Mouse (Mus musculus): Measurements from ENCODE around the gene Ccdc151.
A peak's percentile ranks its signal among the peaks of the same experiment; 100 is the strongest.

Ccdc151 gene

DNA sequence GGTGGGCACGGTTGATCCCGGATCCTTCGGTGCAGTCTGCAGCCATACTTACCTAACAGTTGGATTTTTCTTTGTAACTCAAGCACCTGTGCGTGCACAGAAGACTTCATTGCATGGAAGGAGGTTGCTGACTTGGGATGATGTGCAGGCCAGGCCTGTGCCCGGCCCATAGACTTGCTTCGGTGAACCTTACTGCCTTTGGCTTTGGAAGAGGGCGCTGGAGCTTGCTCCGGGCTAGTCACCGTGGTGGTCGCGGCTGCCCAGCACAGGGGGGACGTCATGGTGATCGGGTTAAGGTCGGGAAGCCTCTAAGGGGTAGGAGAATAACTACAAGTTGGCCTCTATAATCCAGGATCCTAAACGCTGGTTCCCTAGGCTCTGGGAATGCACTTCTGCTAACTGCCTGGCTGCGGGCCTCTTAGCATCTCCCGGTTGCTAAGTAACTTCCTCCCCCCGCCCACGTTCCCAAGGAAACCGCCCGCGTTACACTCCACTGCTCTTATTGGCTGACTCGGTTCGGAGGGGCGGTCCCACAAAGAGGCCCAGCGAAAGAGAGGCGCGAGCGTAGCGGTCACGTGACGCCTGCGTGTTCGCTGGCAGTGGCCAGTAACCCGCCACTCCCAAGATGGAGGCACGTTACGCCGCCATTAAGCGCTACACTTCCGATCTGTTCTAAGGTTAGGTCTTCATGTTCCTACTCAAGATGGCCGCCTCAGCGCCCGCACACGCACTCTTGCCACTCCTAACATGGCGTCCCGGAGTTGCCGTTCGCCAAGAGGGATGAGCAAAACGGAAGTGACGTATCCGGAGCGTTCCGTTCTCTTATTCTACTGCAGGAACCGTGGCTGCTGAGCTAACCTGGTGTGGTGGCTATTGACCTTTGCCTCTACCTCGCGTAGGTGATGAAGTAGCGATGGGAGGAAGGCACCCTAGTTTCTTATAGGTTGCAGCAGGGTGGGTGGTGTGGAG lies at the start of gene Ccdc151, which contains the start of gene Prkcsh:
Ccdc151 (minus strand) TSS at position 441 of the 969 bp plus-strand sequence.
Prkcsh (plus strand) TSS at position 613 of the 969 bp plus-strand sequence.
- peak; percentile 97 to 99 for DNase-seq

GRCm38 (mm10) chr9:22051958-22052254 lies 49.5 kb upstream of the Ccdc151 start, which contains the start of gene Elavl3:
Gene Elavl3, minus strand, starts transcription at chr9:22052023.
- DNase-seq: peak; percentile 94 to 96

DNA sequence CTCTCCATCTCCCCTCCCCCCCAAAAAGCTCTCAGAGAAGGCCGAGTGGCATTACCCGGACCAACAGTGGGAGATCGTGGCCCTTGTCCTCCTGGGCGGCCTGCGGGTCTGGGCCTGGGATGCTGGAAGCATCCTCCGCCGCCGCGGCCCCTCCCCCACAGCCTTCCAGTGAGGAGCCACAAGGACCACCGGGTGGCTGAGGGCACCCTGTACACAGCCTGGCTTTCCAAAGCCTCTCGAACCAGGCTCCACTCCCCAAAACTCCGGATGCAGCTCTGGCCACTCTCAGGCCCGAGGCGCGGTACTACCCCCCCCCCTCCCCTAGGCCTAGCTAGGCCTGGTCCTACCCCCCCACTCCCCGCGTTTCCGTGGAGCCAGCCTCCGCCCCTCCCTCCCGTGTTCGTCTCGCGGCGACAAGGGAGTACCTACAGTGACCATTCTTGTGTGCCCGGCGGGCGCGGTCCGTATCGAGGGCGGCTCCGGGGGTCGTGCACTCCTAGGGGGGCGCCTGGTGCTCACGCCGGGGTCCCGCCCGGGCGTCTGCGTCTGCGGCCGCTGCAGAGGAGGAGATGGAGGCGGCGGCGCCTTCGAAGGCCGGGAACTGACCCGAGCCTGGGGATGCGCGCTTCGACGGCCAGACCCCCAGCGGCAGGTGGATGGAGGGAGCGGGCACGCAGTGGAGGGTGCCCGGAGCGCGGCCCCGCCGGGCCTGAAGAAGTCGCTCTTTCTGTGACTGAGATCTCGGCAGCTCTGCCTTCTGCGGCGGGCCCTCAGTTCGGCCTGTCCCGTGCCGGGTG lies 48.9 kb upstream of the Ccdc151 start:
- peak; percentile 71 to 79 for DNase-seq

DNA sequence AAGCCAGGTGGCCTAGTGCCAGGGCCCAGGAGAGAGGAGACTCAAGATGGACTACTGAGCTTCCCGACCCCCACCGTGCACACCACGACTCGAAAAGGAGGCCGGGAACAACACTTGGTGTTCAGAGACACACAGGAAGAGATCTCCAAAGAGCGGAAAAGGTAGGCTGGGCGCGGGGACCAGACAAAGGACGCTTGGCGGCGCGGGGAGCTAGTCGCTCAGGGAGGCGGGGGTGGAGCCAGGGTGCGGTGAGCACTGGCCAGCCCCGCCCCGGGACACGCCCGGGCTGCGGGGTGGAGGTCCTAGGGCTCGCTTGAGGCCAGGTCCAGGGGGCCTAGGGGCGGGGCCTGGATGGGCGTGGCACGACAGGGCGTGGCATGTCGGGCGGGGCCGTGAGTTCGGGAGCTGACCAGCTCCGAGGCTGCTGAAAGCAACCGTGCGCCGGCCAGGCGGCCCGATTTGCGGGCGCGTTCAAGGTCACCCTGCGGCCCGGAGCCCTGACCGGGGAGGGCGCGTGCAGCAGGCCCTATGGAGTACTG lies 48.0 kb upstream of the Ccdc151 start:
- peak; percentile 87 to 92 for DNase-seq

DNA sequence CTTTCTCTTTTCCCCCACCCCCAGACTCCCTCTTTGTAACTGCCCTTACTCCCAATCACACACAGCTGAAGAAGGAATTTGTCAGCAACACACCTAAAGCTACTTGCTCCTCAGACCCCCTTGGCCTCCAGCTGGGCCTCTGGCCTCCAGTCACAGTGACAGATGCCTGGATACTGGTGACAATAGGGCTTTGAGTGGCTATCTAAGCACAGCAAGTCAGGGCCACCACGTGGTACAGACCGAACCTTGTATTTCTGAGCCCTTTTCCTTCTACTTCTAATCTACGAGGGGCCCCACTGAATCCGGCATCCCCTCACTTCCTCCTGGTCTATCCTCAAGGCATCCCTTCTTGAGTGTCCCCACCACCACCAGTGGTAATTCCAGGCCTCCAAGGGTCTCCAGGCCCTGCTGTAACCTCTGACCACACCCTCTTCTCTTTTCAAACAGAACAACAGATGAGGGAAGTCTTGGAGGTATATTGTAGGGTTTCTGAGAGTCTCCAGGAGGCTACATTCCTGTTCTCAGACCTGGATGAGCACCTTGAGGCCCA lies 47.4 kb upstream of the Ccdc151 start:
- DNase-seq: peak; percentile 52 to 62

GRCm38 (mm10) chr9:22049315-22049714 lies 46.9 kb upstream of the Ccdc151 start:
- peak; percentile 53 to 56 for DNase-seq

- peak; percentile 53 to 65 for DNase-seq
Measured at GRCm38 (mm10) chr9:22047329-22047728, 44.9 kb upstream of the Ccdc151 start.

GRCm38 (mm10) chr9:22041832-22042231 lies 39.4 kb upstream of the Ccdc151 start:
- DNase-seq: no peak

DNA sequence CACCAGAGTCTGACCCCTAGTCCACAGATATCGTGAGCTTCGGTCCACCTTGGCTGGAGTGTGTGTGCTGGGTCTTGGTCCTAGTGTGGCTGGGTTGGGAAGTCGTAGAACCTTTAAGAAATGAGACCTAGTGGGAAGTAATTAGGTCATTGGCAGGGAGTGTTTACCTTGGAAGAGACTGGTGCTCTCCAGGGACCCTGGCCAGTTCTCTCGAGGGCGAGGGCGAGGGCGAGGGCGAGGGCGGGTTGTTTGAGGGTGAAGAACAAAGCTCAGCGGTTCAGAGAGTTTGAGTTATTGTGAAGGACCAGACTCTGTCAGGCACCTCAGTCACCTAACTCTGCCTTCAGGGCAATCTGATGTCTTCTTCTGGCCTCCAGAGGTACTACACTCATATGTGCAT lies 35.4 kb upstream of the Ccdc151 start:
- peak in 1 of 2 experiments; percentile 50 for DNase-seq

- peak; percentile 51 to 65 for DNase-seq
Measured at GRCm38 (mm10) chr9:22035300-22036044, 33.0 kb upstream of the Ccdc151 start.

DNA sequence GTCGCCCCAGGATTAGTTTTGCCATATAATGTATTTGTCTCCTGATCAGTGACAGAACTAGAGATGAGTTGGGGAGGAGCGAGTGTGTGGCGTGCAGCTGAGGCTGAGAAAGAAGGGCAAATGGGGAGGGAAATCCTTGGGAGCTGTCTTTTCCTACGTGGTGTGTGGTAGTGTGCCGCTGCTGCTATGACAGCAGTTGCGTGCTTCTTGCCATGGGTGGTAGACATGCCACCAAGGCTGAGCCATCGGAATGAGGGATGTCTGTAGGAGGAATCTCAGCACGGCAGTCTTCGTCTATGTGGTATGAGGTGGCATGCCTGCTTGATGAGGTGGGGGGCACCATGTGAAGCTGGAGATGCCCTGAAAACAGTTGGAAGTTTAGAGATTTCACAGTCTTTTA lies 28.0 kb upstream of the Ccdc151 start:
- DNase-seq: no peak

DNA sequence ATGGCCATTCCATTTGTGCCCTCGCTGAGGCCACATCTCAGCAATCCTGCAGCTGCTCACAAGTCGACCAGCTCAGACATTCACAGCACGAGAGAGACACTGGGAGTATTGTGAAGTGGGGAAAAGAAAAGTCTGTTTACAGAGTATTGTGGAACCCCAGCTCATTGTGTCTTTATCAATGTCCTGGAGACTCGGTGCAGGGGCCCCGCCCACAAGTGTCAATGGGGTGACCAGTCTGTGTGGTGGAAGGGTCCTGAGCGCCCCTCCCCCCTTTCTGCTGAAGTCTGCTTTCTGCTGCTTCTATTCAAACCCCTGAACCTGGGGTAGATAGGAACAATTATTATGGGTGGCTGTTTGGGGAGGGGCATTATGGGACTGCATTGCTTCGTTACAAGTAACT lies 26.0 kb upstream of the Ccdc151 start:
- peak in 1 of 2 experiments; percentile 29 for DNase-seq

DNA sequence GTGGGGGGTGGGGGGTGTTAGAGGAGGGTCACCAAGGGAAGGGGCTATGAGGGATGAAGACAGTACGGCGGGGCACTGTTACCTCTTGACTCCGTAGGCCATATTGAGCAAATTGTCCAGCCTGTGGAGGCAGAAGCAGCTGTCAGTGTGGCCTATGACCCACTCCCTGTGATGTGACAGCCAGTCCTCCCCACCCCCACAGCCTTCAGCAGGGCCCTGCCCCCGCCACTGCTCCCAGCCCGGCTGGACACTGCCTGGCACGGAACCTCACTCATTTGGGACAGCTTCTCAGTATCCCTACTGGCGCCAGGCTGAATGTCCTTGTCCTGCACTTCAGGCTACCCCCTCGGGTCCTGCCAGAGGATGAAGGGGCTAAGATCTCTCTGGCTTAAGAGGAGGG lies 22.2 kb upstream of the Ccdc151 start:
- peak in 1 of 2 experiments; percentile 57 for DNase-seq

DNA sequence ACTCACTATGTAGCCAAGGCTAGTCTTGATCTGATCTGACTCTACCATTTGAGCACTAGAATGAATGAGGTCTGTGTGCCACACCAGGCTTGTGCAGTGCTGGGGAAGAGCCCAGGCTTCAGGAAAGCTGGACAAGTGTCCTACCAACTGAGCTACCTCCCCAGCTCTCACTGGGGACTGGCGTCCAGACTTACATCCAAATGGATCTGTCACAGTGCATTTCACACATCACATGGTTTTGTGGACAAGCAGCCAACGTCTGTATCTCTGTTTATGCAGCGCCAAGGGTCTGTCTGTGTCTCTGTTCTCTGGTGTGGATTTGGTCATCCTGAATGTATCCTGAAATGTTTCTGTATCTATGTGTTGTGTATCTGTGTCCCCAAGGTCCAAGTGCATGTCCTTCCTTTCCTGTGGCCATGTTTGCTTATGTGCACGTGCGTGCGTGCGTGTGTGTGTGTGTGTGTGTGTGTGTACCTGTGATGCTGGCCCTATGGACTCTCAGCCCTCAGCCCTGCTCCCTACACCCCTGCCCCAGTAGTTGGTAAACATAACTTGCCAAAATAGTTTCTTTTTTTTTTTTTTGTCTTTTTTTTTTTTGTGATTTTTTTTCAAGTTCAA lies 14.9 kb upstream of the Ccdc151 start:
- peak; percentile 64 to 74 for DNase-seq

GRCm38 (mm10) chr9:22016245-22016644 lies 13.8 kb upstream of the Ccdc151 start:
- DNase-seq: peak in 1 of 2 experiments; percentile 35

DNA sequence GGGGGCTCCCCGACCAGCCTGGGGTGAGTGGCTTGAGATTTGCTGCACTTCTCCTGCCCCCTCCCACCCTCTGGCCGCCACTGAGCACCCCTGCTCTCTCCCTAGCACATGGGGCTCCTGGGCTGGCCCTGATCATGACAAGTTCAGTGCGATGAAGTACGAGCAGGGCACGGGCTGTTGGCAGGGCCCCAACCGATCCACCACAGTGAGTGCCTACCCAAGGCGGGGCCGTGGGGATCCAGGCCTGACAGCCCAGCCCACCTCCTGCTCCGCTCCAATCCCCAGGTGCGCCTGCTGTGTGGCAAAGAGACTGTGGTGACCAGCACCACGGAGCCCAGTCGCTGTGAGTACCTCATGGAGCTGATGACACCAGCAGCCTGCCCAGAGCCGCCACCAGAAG lies 10.3 kb upstream of the Ccdc151 start:
- DNase-seq: peak; percentile 36 to 59

GRCm38 (mm10) chr9:22011055-22011454 lies 8.6 kb upstream of the Ccdc151 start:
- no peak for DNase-seq

DNA sequence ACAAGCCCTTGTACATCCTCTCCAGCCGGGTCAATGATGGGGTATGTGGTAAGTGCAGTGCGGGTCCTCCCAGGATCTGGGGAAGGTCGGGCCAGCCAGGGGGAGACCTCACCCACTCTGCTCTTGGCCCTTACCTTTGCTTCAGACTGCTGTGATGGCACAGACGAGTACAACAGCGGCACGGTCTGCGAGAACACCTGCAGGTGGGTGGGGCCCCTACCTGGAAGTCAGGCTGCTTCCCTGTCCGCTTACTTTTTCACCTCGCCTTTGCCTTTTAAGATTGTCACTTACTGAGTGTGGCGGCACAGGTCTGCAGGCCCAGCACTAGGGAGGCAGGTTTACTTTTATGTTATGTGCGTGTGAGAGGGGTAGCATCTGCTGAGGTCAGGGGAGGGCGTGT lies 2.1 kb upstream of the Ccdc151 start:
- no peak for DNase-seq

DNA sequence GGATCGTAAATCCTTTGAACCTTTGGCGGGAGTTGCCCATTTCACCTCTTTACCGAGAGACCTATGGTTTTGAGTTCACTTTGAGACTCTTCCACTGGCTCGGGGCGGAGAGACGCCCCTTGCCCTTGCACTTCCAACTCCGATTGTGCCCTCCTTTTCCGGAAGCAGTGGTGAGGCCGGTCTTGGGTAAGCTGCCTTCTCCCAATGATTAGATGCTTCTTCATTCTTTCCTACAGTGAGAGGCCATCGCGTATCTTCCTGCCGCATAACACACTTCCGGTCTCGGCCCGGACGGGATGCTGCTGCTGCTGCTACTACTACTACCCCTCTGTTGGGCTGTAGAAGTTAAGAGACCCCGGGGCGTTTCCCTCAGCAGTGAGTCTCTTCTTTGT lies 725 bp upstream of the Ccdc151 start:
- peak in 1 of 2 experiments; percentile 50 for DNase-seq

- no peak for DNase-seq
Measured at GRCm38 (mm10) chr9:22001633-22002032, 801 bp downstream of the Ccdc151 start.

GRCm38 (mm10) chr9:22000296-22000695 lies 2.1 kb downstream of the Ccdc151 start:
- no peak for DNase-seq

Data from cerebellum, postnatal 25 days (tissue).